Mouse (Mus musculus) MEL (cell line): ENCODE data around the gene Tspan33.
A peak's percentile ranks its signal among the peaks of the same experiment; 100 is the strongest.

Experiments used
- CHD1 ChIP-seq: IDR thresholded peaks from 2 replicates; pipeline ENCODE4 v1.6.1; 2012; ENCODE audit warnings: low read depth, mild to moderate bottlenecking, inconsistent platforms, low read length, improper control_type of control experiment
- CTCF ChIP-seq, 3 experiments: IDR thresholded peaks in 2 of 3; conservative IDR thresholded peaks in 1 of 3; 2 replicates each; pipeline ENCODE4 v1.5.1; 2011 to 2012; ENCODE audit warnings: low read length in 3 of 3, low read depth in 2 of 3, mild to moderate bottlenecking in 2 of 3, improper control_type of control experiment in 1 of 3, inconsistent platforms in 1 of 3, mixed read lengths in 1 of 3, moderate library complexity in 1 of 3; ENCODE audit not compliant: control insufficient read depth in 1 of 3, insufficient read depth in 1 of 3, poor library complexity in 1 of 3, severe bottlenecking in 1 of 3
- EP300 ChIP-seq, 2 experiments: IDR thresholded peaks; 2 replicates each; pipeline ENCODE4 v1.6.1; 2011; ENCODE audit warnings: improper control_type of control experiment in 2 of 2, low read length in 2 of 2, low read depth in 1 of 2, mild to moderate bottlenecking in 1 of 2
- MEF2A ChIP-seq: IDR thresholded peaks from 2 replicates; pipeline ENCODE4 v1.6.1; 2014; ENCODE audit warnings: low read depth, mild to moderate bottlenecking, inconsistent platforms, low read length, improper control_type of control experiment; ENCODE audit not compliant: poor library complexity, insufficient replicate concordance, severe bottlenecking; ENCODE audit errors: extremely low read depth
- NRF1 ChIP-seq: IDR thresholded peaks from 2 replicates; pipeline ENCODE4 v1.6.1; 2014; ENCODE audit warnings: low read depth, mild to moderate bottlenecking, inconsistent platforms, low read length, improper control_type of control experiment, moderate library complexity; ENCODE audit not compliant: poor library complexity, insufficient read depth, severe bottlenecking
- POLR2A ChIP-seq, 2 experiments: IDR thresholded peaks; 2 replicates each; pipeline ENCODE4 v1.6.1; 2011 to 2012; ENCODE audit warnings: low read length in 2 of 2, mild to moderate bottlenecking in 2 of 2, control low read depth in 1 of 2, improper control_type of control experiment in 1 of 2, low read depth in 1 of 2, moderate library complexity in 1 of 2; ENCODE audit not compliant: control insufficient read depth in 1 of 2, insufficient read depth in 1 of 2, poor library complexity in 1 of 2
- ZKSCAN1 ChIP-seq: IDR thresholded peaks from 2 replicates; pipeline ENCODE4 v1.6.1; 2012; ENCODE audit warnings: low read depth, mild to moderate bottlenecking, inconsistent platforms, low read length, improper control_type of control experiment, moderate library complexity

DNA sequence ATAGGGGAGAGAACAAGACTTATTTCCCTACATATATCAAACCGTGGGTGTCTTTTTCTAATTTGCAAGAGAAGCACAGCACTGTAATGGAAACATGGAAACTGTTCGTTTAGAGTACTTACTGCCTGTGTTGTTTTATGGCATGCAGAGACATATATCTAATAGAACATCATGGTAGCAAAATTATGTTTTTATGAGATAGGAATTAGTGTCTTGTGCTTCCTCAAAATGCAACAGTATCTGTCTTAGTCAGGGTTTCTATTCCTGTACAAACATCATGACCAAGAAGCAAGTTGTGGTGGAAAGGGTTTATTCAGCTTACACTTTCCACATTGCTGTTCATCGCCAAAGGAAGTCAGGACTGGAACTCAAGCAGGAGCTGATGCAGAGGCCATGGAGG, 8.1 kb downstream of the Tspan33 start:
- TF ChIP-seq ZKSCAN1 (no peak), CTCF (IDR thresholded peaks at IDR 0.05 in 2 of 3, conservative IDR thresholded peaks at IDR 0.05 in 1 of 3; ENCODE audit: control insufficient read depth in 1 of 3, insufficient read depth in 1 of 3, low read depth in 2 of 3, low read length in 3 of 3, poor library complexity in 1 of 3, severe bottlenecking in 1 of 3) (no peak), POLR2A (IDR thresholded peaks at IDR 0.05; ENCODE audit: control insufficient read depth in 1 of 2, insufficient read depth in 1 of 2, low read depth in 1 of 2, low read length in 2 of 2, poor library complexity in 1 of 2) (no peak), CHD1 (no peak), MEF2A (peak; percentile 68; the same call in 1 of the 2 replicates), EP300 (IDR thresholded peaks at IDR 0.05; ENCODE audit: low read depth in 1 of 2, low read length in 2 of 2) (peak; percentile 94 to 96), NRF1 (no peak)
